Mouse (Mus musculus) hindbrain, embryonic 12.5 days (tissue): Measurements from ENCODE around the gene 1700125H20Rik. TPM values are rescaled to one million over a fixed set of nuclear protein-coding genes. Genes with fewer than 3 reads are reported as not detected.

Experiments
- ATAC-seq: fragments of 200-750 bp; cut with Nextera tagmentation; 2 replicates; pipeline ENCODE4 v1.8.0; 2017; ENCODE audit warnings: moderate TSS enrichment; ENCODE audit not compliant: low FRiP score
- H3K27ac ChIP-seq: fragments of 300-500 bp; sonication (generic); 2 replicates; pipeline ENCODE4 v1.5.1; 2016; ENCODE audit warnings: mild to moderate bottlenecking
- H3K27me3 ChIP-seq: fragments of 300-500 bp; sonication (generic); 2 replicates; pipeline ENCODE4 v1.6.1; 2016; ENCODE audit warnings: mild to moderate bottlenecking
- H3K36me3 ChIP-seq: fragments of 300-500 bp; sonication (generic); 2 replicates; pipeline ENCODE4 v1.6.1; 2016; ENCODE audit warnings: mild to moderate bottlenecking
- H3K4me1 ChIP-seq: fragments of 300-500 bp; sonication (generic); 2 replicates; pipeline ENCODE4 v1.6.1; 2016
- H3K4me2 ChIP-seq: fragments of 300-500 bp; sonication (generic); replicated peaks from 2 replicates; pipeline ENCODE4 v1.6.1; 2016; ENCODE audit warnings: mild to moderate bottlenecking
- H3K4me3 ChIP-seq: fragments of 300-500 bp; sonication (generic); 2 replicates; pipeline ENCODE4 v1.5.1; 2016; ENCODE audit warnings: mild to moderate bottlenecking
- H3K9ac ChIP-seq: fragments of 300-500 bp; sonication (generic); 2 replicates; pipeline ENCODE4 v1.6.1; 2016; ENCODE audit warnings: mild to moderate bottlenecking, moderate library complexity
- H3K9me3 ChIP-seq: fragments of 300-500 bp; sonication (generic); replicated peaks from 2 replicates; pipeline ENCODE4 v1.6.1; 2016; ENCODE audit warnings: mild to moderate bottlenecking
- WGBS: fragments of 180-500 bp; shearing (Covaris S2); methylation state at CpG from one replicate; pipeline ENCODE4 v1.1.7; 2016; 5-methylcytosine and 5-hydroxymethylcytosine counted together
- polyA plus RNA-seq: library from polyadenylated mRNA; unstranded; fragments of >200 nt; fragmentation: Nextera tagmentation; extraction: Ambion mirVana; gene quantifications from 2 replicates; pipeline ENCODE4 v1.2.1, GENCODE M21; 2016

The 1700125H20Rik gene
- polyA plus RNA-seq, 1 experiment from 2014 or later = 0.77 TPM

GRCm38 (mm10) chr11:85194206-85194605 lies 24.0 kb downstream of the 1700125H20Rik start:
- Histone ChIP-seq H3K27me3 (no peaks in the 10 kb centered on the region), H3K4me2 (no peak overlapping the region), H3K9ac (no peak overlapping the region), H3K9me3 (no peaks in the 10 kb centered on the region), H3K36me3 (peaks cover 76% of the 10 kb centered on the region), H3K27ac (no peak overlapping the region), H3K4me3 (no peak overlapping the region), H3K4me1 (no peaks in the 10 kb centered on the region)
- WGBS = 96% methylated on average over 11 of the region's 11 CpGs
- no peak for ATAC-seq

- H3K9me3 ChIP-seq = no peaks in the 10 kb centered on the region
- H3K9ac ChIP-seq = no peak overlapping the region
- 94% methylated on average over 9 of the region's 9 CpGs for WGBS
- no peak overlapping the region for H3K27ac ChIP-seq
- H3K4me1 ChIP-seq = no peaks in the 10 kb centered on the region
- peaks cover 83% of the 10 kb centered on the region for H3K36me3 ChIP-seq
- ATAC-seq = no peak
- no peak overlapping the region for H3K4me3 ChIP-seq
- no peaks in the 10 kb centered on the region for H3K27me3 ChIP-seq
- no peak overlapping the region for H3K4me2 ChIP-seq
These were observed 25.8 kb downstream of the 1700125H20Rik start for GRCm38 (mm10) chr11:85196046-85196445.

- no peak overlapping the region for H3K4me3 ChIP-seq
- H3K27me3 ChIP-seq = no peaks in the 10 kb centered on the region
- no peak for ATAC-seq
- H3K9me3 ChIP-seq = no peaks in the 10 kb centered on the region
- H3K4me1 ChIP-seq = no peaks in the 10 kb centered on the region
- H3K9ac ChIP-seq = no peak overlapping the region
- no peak overlapping the region for H3K27ac ChIP-seq
- H3K36me3 ChIP-seq = peaks cover 83% of the 10 kb centered on the region
- WGBS = 90% methylated on average over 2 of the region's 2 CpGs
- no peak overlapping the region for H3K4me2 ChIP-seq
These were observed 28.7 kb downstream of the 1700125H20Rik start for GRCm38 (mm10) chr11:85198906-85199305.

GRCm38 (mm10) chr11:85206231-85206630 lies 36.0 kb downstream of the 1700125H20Rik start:
- no peak for ATAC-seq

GRCm38 (mm10) chr11:85211151-85211550 lies 40.9 kb downstream of the 1700125H20Rik start:
- Histone ChIP-seq H3K9me3 (no peaks in the 10 kb centered on the region), H3K4me1 (no peaks in the 10 kb centered on the region), H3K27me3 (no peaks in the 10 kb centered on the region), H3K36me3 (peaks cover 79% of the 10 kb centered on the region), H3K4me3 (no peak overlapping the region), H3K9ac (no peak overlapping the region), H3K27ac (no peak overlapping the region), H3K4me2 (no peak overlapping the region)
- ATAC-seq = no peak
- WGBS = 97% methylated on average over 2 of the region's 2 CpGs

More at GRCm38 (mm10) chr11:85206231-85206630, 36.0 kb downstream of the 1700125H20Rik start:
- H3K9ac ChIP-seq = no peak overlapping the region
- no peak overlapping the region for H3K27ac ChIP-seq
- H3K9me3 ChIP-seq = no peaks in the 10 kb centered on the region
- H3K4me1 ChIP-seq = no peaks in the 10 kb centered on the region
- H3K4me3 ChIP-seq = no peak overlapping the region
- H3K36me3 ChIP-seq = peaks cover 70% of the 10 kb centered on the region
- H3K27me3 ChIP-seq = no peaks in the 10 kb centered on the region
- no peak overlapping the region for H3K4me2 ChIP-seq

- WGBS = 94% methylated on average over 2 of the region's 2 CpGs
These were observed 43.0 kb downstream of the 1700125H20Rik start for GRCm38 (mm10) chr11:85213215-85213614.

GRCm38 (mm10) chr11:85214679-85215078 lies 44.5 kb downstream of the 1700125H20Rik start:
- Histone ChIP-seq H3K4me1 (no peaks in the 10 kb centered on the region), H3K27ac (no peak overlapping the region), H3K27me3 (no peaks in the 10 kb centered on the region), H3K4me3 (no peak overlapping the region), H3K36me3 (peaks cover 54% of the 10 kb centered on the region), H3K9ac (no peak overlapping the region), H3K9me3 (no peaks in the 10 kb centered on the region), H3K4me2 (no peak overlapping the region)
- 94% methylated on average over 3 of the region's 3 CpGs for WGBS
- no peak for ATAC-seq

More at GRCm38 (mm10) chr11:85213215-85213614, 43.0 kb downstream of the 1700125H20Rik start:
- no peak overlapping the region for H3K4me3 ChIP-seq
- ATAC-seq = no peak
- H3K9ac ChIP-seq = no peak overlapping the region
- H3K36me3 ChIP-seq = peaks cover 68% of the 10 kb centered on the region
- no peak overlapping the region for H3K27ac ChIP-seq
- H3K4me1 ChIP-seq = no peaks in the 10 kb centered on the region
- H3K4me2 ChIP-seq = no peak overlapping the region
- H3K27me3 ChIP-seq = no peaks in the 10 kb centered on the region
- H3K9me3 ChIP-seq = no peaks in the 10 kb centered on the region

- no peak for ATAC-seq
- Histone ChIP-seq H3K36me3 (peaks cover 20% of the 10 kb centered on the region), H3K27ac (no peak overlapping the region), H3K9ac (no peak overlapping the region), H3K4me2 (no peak overlapping the region), H3K27me3 (no peaks in the 10 kb centered on the region), H3K4me1 (no peaks in the 10 kb centered on the region), H3K9me3 (no peaks in the 10 kb centered on the region), H3K4me3 (no peak overlapping the region)
- 95% methylated on average over 3 of the region's 3 CpGs for WGBS
These were observed 48.8 kb downstream of the 1700125H20Rik start for GRCm38 (mm10) chr11:85219014-85219413.

- no peak overlapping the region for H3K4me3 ChIP-seq
- H3K9ac ChIP-seq = no peak overlapping the region
- no peak overlapping the region for H3K27ac ChIP-seq
- H3K27me3 ChIP-seq = no peaks in the 10 kb centered on the region
- no peaks in the 10 kb centered on the region for H3K4me1 ChIP-seq
- no peak overlapping the region for H3K4me2 ChIP-seq
- H3K9me3 ChIP-seq = no peaks in the 10 kb centered on the region
- no peak for ATAC-seq
- 0 out of 2 replicates have a peak, but pooled peaks cover 7% of the 10 kb centered on the region for H3K36me3 ChIP-seq
- WGBS = 97% methylated on average over 6 of the region's 6 CpGs
These were observed 52.4 kb downstream of the 1700125H20Rik start for GRCm38 (mm10) chr11:85222561-85222960.

- H3K4me3 ChIP-seq = no peak overlapping the region
- no peaks in the 10 kb centered on the region for H3K4me1 ChIP-seq
- no peak for ATAC-seq
- H3K27me3 ChIP-seq = no peaks in the 10 kb centered on the region
- H3K36me3 ChIP-seq = 0 out of 2 replicates have a peak, but pooled peaks cover 7% of the 10 kb centered on the region
- H3K9ac ChIP-seq = no peak overlapping the region
- H3K4me2 ChIP-seq = no peak overlapping the region
- 98% methylated on average over 3 of the region's 3 CpGs for WGBS
- H3K9me3 ChIP-seq = no peaks in the 10 kb centered on the region
- H3K27ac ChIP-seq = no peak overlapping the region
These were observed 53.0 kb downstream of the 1700125H20Rik start for GRCm38 (mm10) chr11:85223248-85223647.

Other genes with a start within 250 kb of the 1700125H20Rik start
- gene Car4, start 212.6 kb upstream of the 1700125H20Rik start, polyA plus RNA-seq = 3.2 and 3.9 TPM in 2 replicates
- gene Usp32, start 30.2 kb upstream of the 1700125H20Rik start, polyA plus RNA-seq = 9.7 and 11.4 TPM in 2 replicates
- gene Appbp2, start 64.7 kb downstream of the 1700125H20Rik start, polyA plus RNA-seq = 55.3 and 56.2 TPM in 2 replicates
- gene Ppm1d, start 140.8 kb downstream of the 1700125H20Rik start, polyA plus RNA-seq = 27.8 and 27.9 TPM in 2 replicates
- 33.9 and 36.8 TPM in 2 replicates for gene Bcas3, start 182.8 kb downstream of the 1700125H20Rik start, polyA plus RNA-seq